Comparison of ENCODE assay signal across 8 mouse cellular contexts in the genomic region with DNA sequence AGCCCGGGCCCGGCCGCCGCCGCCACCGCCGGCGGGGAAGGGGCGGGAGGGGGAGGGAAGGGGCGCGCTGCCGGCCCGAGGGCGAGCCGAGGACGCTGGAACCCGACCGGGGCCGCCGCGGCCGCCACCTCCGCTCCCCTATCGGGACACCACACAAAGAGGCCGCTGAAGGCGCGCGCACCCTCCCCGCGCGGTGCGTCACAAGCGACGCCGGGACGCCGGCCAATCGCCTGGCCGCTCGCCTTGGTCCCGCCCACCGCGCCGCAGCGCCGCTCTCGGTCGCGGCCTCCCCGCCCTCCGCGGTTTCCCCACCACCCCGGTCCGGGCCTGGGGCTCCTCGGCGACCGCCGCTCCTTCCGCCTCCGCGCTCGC. TPM values are rescaled to one million over a fixed set of nuclear protein-coding genes. Genes with fewer than 3 reads are reported as not detected.
DNase-seq lines count a peak whose midpoint lies in the region; ATAC-seq and TF ChIP-seq lines count a peak whose summit lies in the region.

A gene (minus strand): TSS at position 161 of the 372 bp plus-strand sequence.

- H3K9me3 ChIP-seq in hindbrain, embryonic 16.5 days (ENCODE audit: control insufficient read depth, low read length) = no peaks in the 10 kb centered on the region

- no peak for TF ChIP-seq CTCF in gastrocnemius, adult 2 months (IDR thresholded peaks at IDR 0.05)

- H3K27me3 ChIP-seq in hindbrain, embryonic 16.5 days (replicated peaks; ENCODE audit: control insufficient read depth, insufficient read depth, low read length) = no peaks in the 10 kb centered on the region

- intact Hi-C loops in gastrocnemius, adult 2 months (cut with DNase I) = loop anchor here (2.0 to 10.0 kb wide), 2 partner anchors 28 to 256 kb away; a partner anchor contains a TSS

- 0% methylated on average over 41 of the region's 62 CpGs for WGBS in hindbrain, embryonic 16.5 days

- peak within 1 kb of the TSS; percentile 100 for H3K9ac ChIP-seq in hindbrain, embryonic 16.5 days (ENCODE audit: low read depth, low read length)

- peaks cover 2% of the 10 kb centered on the region; the same call in 1 of the 2 replicates for H3K36me3 ChIP-seq in hindbrain, embryonic 16.5 days (ENCODE audit: control insufficient read depth, insufficient read depth, low read length)

- peak; percentile 94 for ATAC-seq in hindbrain, embryonic 16.5 days

- peak within 1 kb of the TSS; percentile 96 for H3K4me3 ChIP-seq in gastrocnemius, adult 2 months
- H3K4me3 ChIP-seq in hindbrain, embryonic 16.5 days (ENCODE audit: low read length) = peak within 1 kb of the TSS; percentile 92

- peak; percentile 97 for DNase-seq in ZHBTc4 (ENCODE audit: low read depth, low spot score)
- peak; percentile 95 to 98 for DNase-seq in cerebellum, postnatal 4 days (ENCODE audit: low spot score in 2 of 2)
- peak; percentile 97 for DNase-seq in gastrocnemius, adult 2 months
- DNase-seq in left cerebral cortex, adult 18-20 months (ENCODE audit: low spot score in 2 of 2) = peak; percentile 91 to 94
- peak; percentile 96 to 97 for DNase-seq in lung, postnatal 4 days
- DNase-seq in retina, postnatal 1 day = peak; percentile 96
- DNase-seq in thymus, postnatal 4 days = peak; percentile 98

- peak within 1 kb of the TSS; percentile 84 for H3K4me2 ChIP-seq in hindbrain, embryonic 16.5 days (ENCODE audit: low read length)

- peak within 1 kb of the TSS; percentile 100 for H3K27ac ChIP-seq in gastrocnemius, adult 2 months
- peak within 1 kb of the TSS; percentile 100 for H3K27ac ChIP-seq in hindbrain, embryonic 16.5 days (ENCODE audit: low read depth, low read length)

- peaks cover 20% of the 10 kb centered on the region for H3K4me1 ChIP-seq in hindbrain, embryonic 16.5 days (ENCODE audit: control insufficient read depth, insufficient read depth, low read depth, low read length)

RNA-seq across cellular contexts. Expression of the gene that starts here (rescaled TPM):
- total RNA-seq in gastrocnemius, adult 2 months (2021) = 10 to 100 TPM; 31.1 to 37.7 TPM
- 27.7 and 33.3 TPM in 2 replicates for polyA plus RNA-seq in hindbrain, embryonic 16.5 days (2015; fragmentation: Nextera tagmentation; extraction: Ambion mirVana)
- 100 to 1,000 TPM; 125 to 127 TPM for total RNA-seq in left cerebral cortex, adult 18-20 months (2021)

Comparison
In these comparisons a context has a peak if more than half of its experiments do, and no peak if none do; other contexts are left out.
1. Peak in every context shown above with its lines: DNase-seq, ATAC-seq, H3K4me3 ChIP-seq and H3K27ac ChIP-seq.